Mouse (Mus musculus) MEL (cell line): Measurements from ENCODE around the gene Erp29.

Experiments
- CTCF ChIP-seq, 3 experiments: IDR thresholded peaks in 2 of 3; conservative IDR thresholded peaks in 1 of 3; 2 replicates each; pipeline ENCODE4 v1.5.1; 2011 to 2012; ENCODE audit warnings: low read length in 3 of 3, low read depth in 2 of 3, mild to moderate bottlenecking in 2 of 3, improper control_type of control experiment in 1 of 3, inconsistent platforms in 1 of 3, mixed read lengths in 1 of 3, moderate library complexity in 1 of 3; ENCODE audit not compliant: control insufficient read depth in 1 of 3, insufficient read depth in 1 of 3, poor library complexity in 1 of 3, severe bottlenecking in 1 of 3
- E2F4 ChIP-seq: IDR thresholded peaks from 2 replicates; pipeline ENCODE4 v1.6.1; 2011; ENCODE audit warnings: low read depth, low read length, improper control_type of control experiment, borderline replicate concordance
- EP300 ChIP-seq, 2 experiments: IDR thresholded peaks; 2 replicates each; pipeline ENCODE4 v1.6.1; 2011; ENCODE audit warnings: improper control_type of control experiment in 2 of 2, low read length in 2 of 2, low read depth in 1 of 2, mild to moderate bottlenecking in 1 of 2
- MEF2A ChIP-seq: IDR thresholded peaks from 2 replicates; pipeline ENCODE4 v1.6.1; 2014; ENCODE audit warnings: low read depth, mild to moderate bottlenecking, inconsistent platforms, low read length, improper control_type of control experiment; ENCODE audit not compliant: poor library complexity, insufficient replicate concordance, severe bottlenecking; ENCODE audit errors: extremely low read depth
- MYB ChIP-seq: IDR thresholded peaks from 2 replicates; pipeline ENCODE4 v1.6.1; 2011; ENCODE audit warnings: mild to moderate bottlenecking, low read depth, low read length, improper control_type of control experiment
- USF1 ChIP-seq: IDR thresholded peaks from 2 replicates; pipeline ENCODE4 v1.6.1; 2014; ENCODE audit warnings: low read depth, mild to moderate bottlenecking, inconsistent platforms, low read length, improper control_type of control experiment, moderate library complexity
- ZKSCAN1 ChIP-seq: IDR thresholded peaks from 2 replicates; pipeline ENCODE4 v1.6.1; 2012; ENCODE audit warnings: low read depth, mild to moderate bottlenecking, inconsistent platforms, low read length, improper control_type of control experiment, moderate library complexity
- ZNF384 ChIP-seq: IDR thresholded peaks from 2 replicates; pipeline ENCODE4 v1.6.1; 2012; ENCODE audit warnings: low read depth, mild to moderate bottlenecking, inconsistent platforms, low read length, improper control_type of control experiment

GRCm38 (mm10) chr5:121386120-121386909 is 66.0 kb downstream of the Erp29 start:
- TF ChIP-seq CTCF (IDR thresholded peaks at IDR 0.05 in 2 of 3, conservative IDR thresholded peaks at IDR 0.05 in 1 of 3; ENCODE audit: control insufficient read depth in 1 of 3, insufficient read depth in 1 of 3, low read depth in 2 of 3, low read length in 3 of 3, poor library complexity in 1 of 3, severe bottlenecking in 1 of 3) (no peak), MEF2A (no peak), ZKSCAN1 (no peak), ZNF384 (no peak), E2F4 (no peak), EP300 (IDR thresholded peaks at IDR 0.05; ENCODE audit: low read depth in 1 of 2, low read length in 2 of 2) (no peak), USF1 (no peak), MYB (no peak)
